Mouse (Mus musculus) thymus, adult 2 months (tissue): ENCODE results near the gene Eif4a3.

Experiments used
- CTCF ChIP-seq: fragments of 200-500 bp; IDR thresholded peaks from 2 replicates; pipeline ENCODE4 v1.5.1; 2012; ENCODE audit warnings: mild to moderate bottlenecking, control low read depth, low read length, moderate library complexity, borderline replicate concordance; ENCODE audit not compliant: control insufficient read depth, poor library complexity, insufficient read depth; ENCODE audit errors: extremely low read depth
- POLR2A ChIP-seq: fragments of 200-500 bp; IDR thresholded peaks from 2 replicates; pipeline ENCODE4 v1.6.1; 2012; ENCODE audit warnings: mild to moderate bottlenecking, low read length, control low read depth, moderate library complexity; ENCODE audit not compliant: control insufficient read depth, poor library complexity, insufficient read depth; ENCODE audit errors: extremely low read depth

DNA sequence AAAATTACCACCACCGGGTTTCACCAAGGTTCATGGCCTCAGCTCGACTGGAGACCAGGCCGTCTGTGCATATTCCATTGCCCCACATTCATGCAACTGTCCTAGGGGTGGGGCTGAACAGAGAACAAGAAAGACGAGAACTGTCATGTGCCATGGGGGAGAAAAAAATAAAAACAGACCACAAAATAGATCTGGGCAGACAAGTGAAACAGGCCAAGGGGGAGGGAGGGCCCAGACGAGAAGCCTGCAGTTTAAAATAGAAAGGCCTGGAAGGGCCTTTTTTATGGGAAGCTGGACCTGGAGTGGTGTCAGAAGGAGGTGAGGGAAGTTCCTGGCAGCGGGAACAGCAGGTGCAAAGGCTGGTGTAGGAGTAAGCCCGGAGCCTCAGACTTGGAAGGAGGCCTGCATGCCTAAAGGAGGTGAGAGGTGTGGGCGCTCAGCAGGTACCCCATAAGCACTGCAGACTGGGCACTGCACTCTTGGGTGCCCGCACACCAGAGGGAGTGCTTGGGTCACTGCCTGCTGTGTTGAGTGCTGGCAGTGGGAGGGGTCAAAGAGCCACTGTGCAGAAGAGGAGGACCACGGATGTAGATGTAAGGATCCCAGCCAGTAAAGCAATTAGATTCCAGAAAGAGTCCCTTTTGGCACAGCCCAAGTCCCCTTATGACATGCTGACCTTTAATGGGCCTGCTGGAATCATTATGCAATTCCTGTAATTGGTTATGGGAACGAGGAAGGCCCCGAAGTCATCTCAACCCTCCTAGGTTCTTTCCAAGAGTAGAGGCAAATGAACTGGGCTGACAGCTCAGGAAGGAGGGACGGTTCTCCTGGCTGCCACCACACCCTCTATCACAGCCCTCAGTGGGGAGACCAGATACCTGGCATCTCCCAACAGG lies 7.1 kb upstream of the Eif4a3 start:
- TF ChIP-seq POLR2A (no peak), CTCF (no peak)
